Mouse (Mus musculus): Measurements from ENCODE around the gene Echdc1.
A peak's percentile ranks its signal among the peaks of the same experiment; 100 is the strongest.

GRCm38 (mm10) chr10:29338355-29339056, 25.5 kb downstream of the Echdc1 start:
- TF ChIP-seq ZNF384 (IDR thresholded peaks at IDR 0.05; ENCODE audit: low read depth, low read length) (no peak; the same call in 1 of the 2 replicates), TCF12 (IDR thresholded peaks at IDR 0.05; ENCODE audit: low read depth, low read length) (no peak), CTCF (conservative IDR thresholded peaks at IDR 0.05 in 1 of 2, IDR thresholded peaks at IDR 0.05 in 1 of 2; ENCODE audit: low read depth in 2 of 2, low read length in 2 of 2) (peak; percentile 81 to 86), POLR2A (IDR thresholded peaks at IDR 0.05; ENCODE audit: low read depth, low read length) (no peak)

All from CH12.LX (cell line).